ENCODE assay signal across 11 mouse cellular contexts in the genomic region with DNA sequence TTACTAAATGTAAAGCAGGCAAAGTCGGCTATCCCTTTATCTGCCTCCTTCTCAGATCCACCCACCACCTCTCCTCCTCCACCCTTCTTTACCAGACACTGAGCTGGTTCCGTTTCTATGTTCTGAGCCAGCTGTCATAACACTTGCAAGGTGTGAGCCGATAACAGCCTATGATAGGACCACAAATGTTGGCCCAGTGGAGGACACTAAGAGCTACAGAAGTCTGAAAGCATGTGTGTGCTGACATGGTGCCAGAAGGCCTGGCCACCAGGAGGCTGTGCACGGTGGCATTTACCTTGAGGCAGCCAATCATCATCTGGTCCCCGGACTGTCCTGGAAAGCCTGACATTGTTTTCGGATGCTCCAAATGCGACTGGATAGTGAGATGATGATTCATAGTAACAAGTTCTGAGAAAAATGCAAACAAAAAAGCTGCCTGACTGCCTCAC.
DNase-seq lines count a peak whose midpoint lies in the region; ATAC-seq and TF ChIP-seq lines count a peak whose summit lies in the region.
"Had no signal": no experiment of that assay in that cellular context is flagged by ENCODE, and none has a peak within 500 bp of the region (broad histone marks: within the 10 kb centered on the region; RNA-seq: fewer than 3 reads in every experiment).

No protein-coding gene starts in this region.

- TF ChIP-seq EP300 in MEL (IDR thresholded peaks at IDR 0.05; ENCODE audit: low read depth in 1 of 2, low read length in 2 of 2), result peak; percentile 99 to 100

- DNase-seq in left cerebral cortex, adult 18-20 months (ENCODE audit: low spot score in 2 of 2), result peak; percentile 12 to 38
- no peak for DNase-seq in left cerebral cortex, adult 11 months (ENCODE audit: low spot score)
- DNase-seq in MEL (ENCODE audit: low read depth, low spot score), result peak; percentile 98
- peak; percentile 56 for DNase-seq in Muller cell, postnatal 12 days (ENCODE audit: inconsistent ontology term)
- DNase-seq in layer of hippocampus, postnatal 14 days (ENCODE audit: low spot score in 2 of 2), result no peak
- DNase-seq: thymus, adult 18-20 months had no signal

- H3K27ac ChIP-seq in MEL (ENCODE audit: control insufficient read depth, low read depth, low read length), result peak overlapping the region; percentile 74
- no peak overlapping the region for H3K27ac ChIP-seq in liver, embryonic 15.5 days (replicated peaks)
- H3K27ac ChIP-seq in kidney, embryonic 16.5 days (ENCODE audit: low read length), result no peak overlapping the region
- H3K27ac ChIP-seq: hindbrain, embryonic 12.5 days; kidney, postnatal 0 days; neural tube, embryonic 12.5 days had no signal

- H3K4me1 ChIP-seq in MEL (ENCODE audit: control insufficient read depth in 1 of 2, insufficient read depth in 2 of 2, low read length in 2 of 2), result peaks cover 27 to 46% of the 10 kb centered on the region in 2 experiments
- no peaks in the 10 kb centered on the region; the same call in 1 of the 2 replicates for H3K4me1 ChIP-seq in liver, embryonic 15.5 days (replicated peaks)
- no peaks in the 10 kb centered on the region for H3K4me1 ChIP-seq in kidney, embryonic 16.5 days (ENCODE audit: insufficient read depth, low read length)

- TF ChIP-seq CTCF in MEL (IDR thresholded peaks at IDR 0.05 in 2 of 3, conservative IDR thresholded peaks at IDR 0.05 in 1 of 3; ENCODE audit: control insufficient read depth in 1 of 3, insufficient read depth in 1 of 3, low read depth in 2 of 3, low read length in 3 of 3, poor library complexity in 1 of 3, severe bottlenecking in 1 of 3), result peak in 2 of 3 experiments; percentile 18 to 31; a peak in 3 of 6 replicates

- no peaks in the 10 kb centered on the region for H3K9me3 ChIP-seq in MEL (replicated peaks; ENCODE audit: insufficient read depth, low read length)
- H3K9me3 ChIP-seq in liver, embryonic 15.5 days (replicated peaks), result no peaks in the 10 kb centered on the region
- no peaks in the 10 kb centered on the region for H3K9me3 ChIP-seq in kidney, embryonic 16.5 days (ENCODE audit: low read length)
- H3K9me3 ChIP-seq: hindbrain, embryonic 12.5 days; neural tube, embryonic 12.5 days had no signal

- peaks cover 0 to 41% of the 10 kb centered on the region in 2 experiments; a peak in 2 of 4 replicates for H3K36me3 ChIP-seq in MEL (ENCODE audit: control insufficient read depth in 1 of 2, insufficient read depth in 2 of 2, low read length in 2 of 2)
- H3K36me3 ChIP-seq in liver, embryonic 15.5 days (replicated peaks), result no peaks in the 10 kb centered on the region
- H3K36me3 ChIP-seq in kidney, embryonic 16.5 days (ENCODE audit: insufficient read depth, low read length), result no peaks in the 10 kb centered on the region
- H3K36me3 ChIP-seq: hindbrain, embryonic 12.5 days; neural tube, embryonic 12.5 days had no signal

- H3K79me2 ChIP-seq in MEL (ENCODE audit: control insufficient read depth, insufficient read depth, low read length, poor library complexity), result no peaks in the 10 kb centered on the region

- peak in 1 of 2 experiments; percentile 52; a peak in 2 of 4 replicates for TF ChIP-seq POLR2A in MEL (IDR thresholded peaks at IDR 0.05; ENCODE audit: control insufficient read depth in 1 of 2, insufficient read depth in 1 of 2, low read depth in 1 of 2, low read length in 2 of 2, poor library complexity in 1 of 2)

- WGBS in liver, embryonic 15.5 days (ENCODE audit: insufficient replicate concordance), result 42% methylated on average over 7 of the region's 7 CpGs
- 66% methylated on average over 7 of the region's 7 CpGs for WGBS in kidney, embryonic 16.5 days

- TF ChIP-seq RAD21 in MEL (IDR thresholded peaks at IDR 0.05; ENCODE audit: low read depth, low read length), result no peak

- H3K27me3 ChIP-seq in MEL (ENCODE audit: control insufficient read depth in 1 of 2, insufficient read depth in 2 of 2, low read length in 2 of 2), result no peaks in the 10 kb centered on the region
- 0 out of 2 replicates have a peak, but pooled peaks cover 5% of the 10 kb centered on the region for H3K27me3 ChIP-seq in liver, embryonic 15.5 days
- H3K27me3 ChIP-seq in kidney, embryonic 16.5 days (ENCODE audit: insufficient read depth, low read length), result no peaks in the 10 kb centered on the region
- H3K27me3 ChIP-seq: hindbrain, embryonic 12.5 days; neural tube, embryonic 12.5 days had no signal

- peak overlapping the region; percentile 2; the same call in 1 of the 2 replicates for H3K9ac ChIP-seq in MEL (ENCODE audit: control insufficient read depth, low read depth, low read length, poor library complexity, severe bottlenecking)
- no peak overlapping the region for H3K9ac ChIP-seq in liver, embryonic 15.5 days
- H3K9ac ChIP-seq in kidney, embryonic 16.5 days (replicated peaks; ENCODE audit: low read length), result no peak overlapping the region
- H3K9ac ChIP-seq: hindbrain, embryonic 12.5 days; neural tube, embryonic 12.5 days had no signal

- H3K4me3 ChIP-seq in MEL (ENCODE audit: control insufficient read depth in 1 of 2, insufficient read depth in 1 of 2, low read depth in 2 of 2, low read length in 2 of 2), result 0 out of 4 replicates have a peak overlapping the region, but pooled peaks of 1 of the 2 experiments have one; percentile 0
- H3K4me3 ChIP-seq in liver, embryonic 15.5 days (replicated peaks), result no peak overlapping the region
- no peak overlapping the region for H3K4me3 ChIP-seq in kidney, embryonic 16.5 days (ENCODE audit: low read length)
- H3K4me3 ChIP-seq: hindbrain, embryonic 12.5 days; neural tube, embryonic 12.5 days had no signal

- no peak overlapping the region for H3K4me2 ChIP-seq in liver, embryonic 15.5 days
- no peak overlapping the region for H3K4me2 ChIP-seq in kidney, embryonic 16.5 days (replicated peaks; ENCODE audit: low read depth, low read length)
- H3K4me2 ChIP-seq: hindbrain, embryonic 12.5 days; neural tube, embryonic 12.5 days had no signal

- ATAC-seq in liver, embryonic 15.5 days (ENCODE audit: insufficient read depth), result peak; percentile 34; the same call in 1 of the 2 replicates
- no peak for ATAC-seq in kidney, embryonic 16.5 days (ENCODE audit: low FRiP score, low TSS enrichment)

TF ChIP-seq in MEL, 35 proteins besides CTCF, POLR2A, EP300 and RAD21 (continues in another document):
- TF ChIP-seq MAX (IDR thresholded peaks at IDR 0.05; ENCODE audit: low read length) (peak; percentile 91), MYC (IDR thresholded peaks at IDR 0.05; ENCODE audit: low read depth, low read length) (peak; percentile 96), MYB (IDR thresholded peaks at IDR 0.05; ENCODE audit: low read depth, low read length) (peak; percentile 90), CHD1 (IDR thresholded peaks at IDR 0.05; ENCODE audit: low read depth, low read length) (no peak), ZC3H11A (IDR thresholded peaks at IDR 0.05; ENCODE audit: low read depth, low read length) (no peak; the same call in 1 of the 2 replicates), UBTF (IDR thresholded peaks at IDR 0.05; ENCODE audit: borderline replicate concordance, insufficient read depth, low read depth, low read length) (0 out of 2 replicates have a peak, but pooled peaks have one; percentile 56), TCF12 (IDR thresholded peaks at IDR 0.05; ENCODE audit: low read depth, low read length) (peak; percentile 99), GABPA (IDR thresholded peaks at IDR 0.05; ENCODE audit: low read depth, low read length) (no peak), POLR2AphosphoS2 (IDR thresholded peaks at IDR 0.05; ENCODE audit: low read length) (no peak), MXI1 (IDR thresholded peaks at IDR 0.05; ENCODE audit: low read depth, low read length) (peak; percentile 82), NELFE (IDR thresholded peaks at IDR 0.05; ENCODE audit: low read depth, low read length) (no peak), ZMIZ1 (IDR thresholded peaks at IDR 0.05; ENCODE audit: low read depth, low read length) (no peak), SIN3A (IDR thresholded peaks at IDR 0.05; ENCODE audit: low read length) (peak; percentile 97), GATA1 (IDR thresholded peaks at IDR 0.05; ENCODE audit: low read depth, low read length) (peak; percentile 99), ETS1 (IDR thresholded peaks at IDR 0.05; ENCODE audit: low read depth, low read length) (peak; percentile 99), MAZ (IDR thresholded peaks at IDR 0.05; ENCODE audit: low read depth, low read length) (no peak; the same call in 1 of the 2 replicates), USF1 (IDR thresholded peaks at IDR 0.05; ENCODE audit: low read depth, low read length) (no peak), ELF1 (IDR thresholded peaks at IDR 0.05; ENCODE audit: low read depth, low read length) (no peak), ZNF384 (IDR thresholded peaks at IDR 0.05; ENCODE audit: low read depth, low read length) (no peak), HCFC1 (IDR thresholded peaks at IDR 0.05; ENCODE audit: low read depth, low read length) (no peak), MAFK (IDR thresholded peaks at IDR 0.05; ENCODE audit: borderline replicate concordance, low read depth, low read length) (no peak; the same call in 1 of the 2 replicates), RCOR1 (IDR thresholded peaks at IDR 0.05; ENCODE audit: low read depth, low read length) (peak; percentile 88; the same call in 1 of the 2 replicates), MEF2A (IDR thresholded peaks at IDR 0.05; ENCODE audit: extremely low read depth, insufficient replicate concordance, low read depth, low read length, poor library complexity, severe bottlenecking) (no peak), ZKSCAN1 (IDR thresholded peaks at IDR 0.05; ENCODE audit: low read depth, low read length) (no peak), NRF1 (IDR thresholded peaks at IDR 0.05; ENCODE audit: insufficient read depth, low read depth, low read length, poor library complexity, severe bottlenecking) (no peak), POLR2AphosphoS5 (IDR thresholded peaks at IDR 0.05; ENCODE audit: borderline replicate concordance, low read depth, low read length) (no peak), JUND (IDR thresholded peaks at IDR 0.05; ENCODE audit: low read depth, low read length) (no peak; the same call in 1 of the 2 replicates), BHLHE40 (IDR thresholded peaks at IDR 0.05; ENCODE audit: borderline replicate concordance, low read depth, low read length) (peak; percentile 58), E2F4 (IDR thresholded peaks at IDR 0.05; ENCODE audit: borderline replicate concordance, low read depth, low read length) (no peak), SMC3 (IDR thresholded peaks at IDR 0.05; ENCODE audit: low read depth, low read length) (no peak; the same call in none of the 2 replicates), TBP (IDR thresholded peaks at IDR 0.05; ENCODE audit: low read depth, low read length) (peak; percentile 79), TAL1 (IDR thresholded peaks at IDR 0.05; ENCODE audit: low read length) (peak; percentile 98), CHD2 (IDR thresholded peaks at IDR 0.05; ENCODE audit: low read length) (no peak), USF2 (IDR thresholded peaks at IDR 0.05; ENCODE audit: borderline replicate concordance in 1 of 2, insufficient read depth in 1 of 2, low read depth in 1 of 2, low read length in 2 of 2) (no peak)

Comparison
In these comparisons a context has a peak if more than half of its experiments do, and no peak if none do; other contexts are left out.
1. DNase-seq: peak in left cerebral cortex, adult 18-20 months (2 of 2), MEL (single experiment) and Muller cell, postnatal 12 days (single experiment); none in left cerebral cortex, adult 11 months (single experiment) and layer of hippocampus, postnatal 14 days (0 of 2).